Mouse (Mus musculus) E14TG2a.4 (cell line): ENCODE results near the gene Furin.

Experiments
- H3K27me3 ChIP-seq: 2 replicates; pipeline ENCODE4 v1.6.1; 2014; ENCODE audit warnings: low read length, control low read depth; ENCODE audit not compliant: insufficient read depth
- H3K36me3 ChIP-seq: 2 replicates; pipeline ENCODE4 v1.6.1; 2014; ENCODE audit warnings: low read length, control low read depth; ENCODE audit not compliant: insufficient read depth
- H3K4me1 ChIP-seq: replicated peaks from 2 replicates; pipeline ENCODE4 v1.6.1; 2014; ENCODE audit warnings: low read depth, low read length, control low read depth
- H3K4me3 ChIP-seq: replicated peaks from 2 replicates; pipeline ENCODE4 v1.5.1; 2014; ENCODE audit warnings: mild to moderate bottlenecking, low read length
- H3K9me3 ChIP-seq: 2 replicates; pipeline ENCODE4 v1.6.1; 2014; ENCODE audit warnings: low read length, control low read depth
- CTCF ChIP-seq: conservative IDR thresholded peaks from 2 replicates; pipeline ENCODE4 v1.5.1; 2014; ENCODE audit warnings: low read length
- NANOG ChIP-seq: IDR thresholded peaks from 2 replicates; pipeline ENCODE4 v1.6.1; 2014; ENCODE audit warnings: borderline replicate concordance, low read length, mixed read lengths
- POU5F1 ChIP-seq: IDR thresholded peaks from 2 replicates; pipeline ENCODE4 v1.6.1; 2014; ENCODE audit warnings: low read length, borderline replicate concordance

Furin gene

DNA sequence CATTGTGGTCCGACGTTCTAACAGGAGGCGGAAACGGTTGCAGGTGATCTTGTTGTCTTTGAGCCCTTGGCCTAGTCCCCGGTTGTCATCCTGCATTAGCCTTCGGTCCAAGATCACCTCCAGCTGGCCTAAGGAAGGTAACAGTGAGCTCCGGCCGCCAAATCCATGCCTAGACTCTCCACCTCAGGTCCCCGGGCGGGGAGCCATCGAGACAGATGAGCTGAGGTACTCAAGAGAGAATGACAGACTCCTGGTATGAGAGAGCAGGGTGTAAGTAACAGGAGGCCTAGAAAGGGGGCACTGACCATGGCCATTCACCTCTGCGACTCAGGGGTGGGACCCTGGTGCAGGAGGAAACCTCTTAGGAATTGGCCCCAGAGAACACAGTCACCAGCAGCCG is 48.9 kb downstream of the Furin start:
- Histone ChIP-seq H3K36me3 (peaks cover 22% of the 10 kb centered on the region), H3K4me3 (no peak overlapping the region), H3K4me1 (peaks cover 44% of the 10 kb centered on the region), H3K27me3 (no peaks in the 10 kb centered on the region), H3K9me3 (no peaks in the 10 kb centered on the region)
- TF ChIP-seq NANOG: no peak
- no peak for TF ChIP-seq CTCF
- TF ChIP-seq POU5F1: no peak

DNA sequence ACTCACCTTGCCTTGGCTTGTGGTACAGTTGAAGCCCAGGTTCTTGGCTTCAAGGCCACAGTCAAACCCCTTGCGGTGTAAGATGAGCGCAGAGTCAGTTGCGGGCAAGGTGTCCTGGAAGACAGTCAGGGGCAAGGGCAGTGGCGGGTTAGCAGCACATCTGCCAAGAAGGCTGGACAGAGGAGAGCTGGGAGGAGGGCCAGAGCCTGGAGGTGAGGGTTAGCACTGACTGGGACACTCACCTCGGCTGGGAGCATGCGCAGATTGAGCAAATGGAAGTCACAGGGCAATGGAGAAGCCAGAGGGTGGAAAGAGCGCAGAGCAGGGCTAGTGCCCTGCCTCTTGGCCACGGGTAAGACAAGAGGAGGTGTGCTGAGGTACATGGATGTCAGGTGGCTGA is 52.3 kb downstream of the Furin start:
- Histone ChIP-seq H3K9me3 (no peaks in the 10 kb centered on the region), H3K27me3 (no peaks in the 10 kb centered on the region), H3K4me3 (no peak overlapping the region), H3K4me1 (peaks cover 45% of the 10 kb centered on the region), H3K36me3 (peaks cover 12% of the 10 kb centered on the region)
- TF ChIP-seq NANOG: no peak
- no peak for TF ChIP-seq CTCF
- no peak for TF ChIP-seq POU5F1

DNA sequence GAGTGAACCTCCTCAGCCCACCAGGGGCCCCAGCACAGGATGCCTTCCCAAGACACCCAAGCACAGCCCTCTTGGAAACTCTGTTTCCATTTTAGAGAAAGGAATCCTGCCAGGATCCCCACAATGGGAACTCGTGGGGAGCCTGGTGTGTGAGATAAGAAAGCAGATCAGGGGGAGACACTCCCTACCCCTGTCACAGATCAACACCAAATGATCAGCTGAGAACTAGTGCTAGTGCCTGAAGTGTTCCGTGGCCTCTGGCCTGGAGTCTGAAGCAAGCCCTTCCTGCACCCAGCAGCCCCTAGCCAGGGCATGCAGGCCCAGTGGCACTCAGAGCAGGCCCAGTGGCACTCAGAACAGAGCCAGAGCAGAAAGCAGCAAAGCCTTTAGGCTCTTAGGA is 54.4 kb downstream of the Furin start:
- H3K4me3 ChIP-seq: peak overlapping the region; percentile 24; the same call in 1 of the 2 replicates
- TF ChIP-seq CTCF: no peak
- no peak for TF ChIP-seq NANOG
- no peak for TF ChIP-seq POU5F1
- peaks cover 59% of the 10 kb centered on the region for H3K4me1 ChIP-seq

DNA sequence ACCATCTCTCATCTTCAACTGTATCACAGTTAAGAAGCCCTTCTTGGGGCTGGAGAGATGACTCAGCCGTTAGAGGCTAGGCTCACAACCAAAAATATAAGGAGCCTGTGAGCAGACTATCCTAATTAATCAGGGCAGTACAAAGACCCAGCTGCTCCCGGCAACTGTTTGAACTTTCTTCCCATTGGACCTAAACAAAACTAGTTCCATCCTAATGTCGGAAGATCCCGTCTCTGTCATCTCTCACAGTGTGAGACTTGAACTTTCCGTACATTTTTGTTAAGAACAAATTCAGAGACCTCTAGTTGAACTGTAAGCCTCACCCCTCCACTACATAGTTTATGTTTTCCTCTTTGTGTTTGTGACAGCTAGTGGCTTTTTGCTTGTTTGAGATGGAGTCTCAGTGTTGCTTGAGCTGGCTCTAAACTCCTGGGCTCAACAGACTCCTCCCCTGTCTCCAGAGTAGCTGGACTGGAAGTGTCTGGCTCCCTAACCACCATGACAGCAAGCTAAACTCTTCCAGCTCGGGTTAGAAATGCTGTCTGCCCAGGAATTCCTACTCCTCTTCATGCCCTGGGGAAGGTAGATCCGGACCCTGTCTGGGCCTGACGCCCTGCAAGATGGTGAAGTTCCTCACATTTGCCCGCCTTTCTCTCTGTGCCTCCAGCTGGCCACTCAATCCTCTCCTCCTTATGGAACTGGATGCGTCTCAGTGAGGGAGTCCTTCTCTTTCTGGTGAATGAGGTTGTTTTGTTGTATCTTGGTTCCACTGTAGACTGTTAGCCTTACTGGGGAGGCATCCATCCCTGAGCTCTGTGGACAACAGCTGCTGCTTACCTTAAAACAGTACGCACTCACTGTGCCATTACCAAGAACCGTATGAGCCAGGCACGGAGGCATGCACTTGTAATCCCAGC is 57.3 kb downstream of the Furin start:
- no peak for TF ChIP-seq CTCF
- no peak for TF ChIP-seq NANOG
- TF ChIP-seq POU5F1: no peak

More for the DNA sequence above, 54.4 kb downstream of the Furin start:
- Histone ChIP-seq H3K9me3 (no peaks in the 10 kb centered on the region), H3K36me3 (peaks cover 16% of the 10 kb centered on the region), H3K27me3 (0 out of 2 replicates have a peak, but pooled peaks cover under 1% of the 10 kb centered on the region)

DNA sequence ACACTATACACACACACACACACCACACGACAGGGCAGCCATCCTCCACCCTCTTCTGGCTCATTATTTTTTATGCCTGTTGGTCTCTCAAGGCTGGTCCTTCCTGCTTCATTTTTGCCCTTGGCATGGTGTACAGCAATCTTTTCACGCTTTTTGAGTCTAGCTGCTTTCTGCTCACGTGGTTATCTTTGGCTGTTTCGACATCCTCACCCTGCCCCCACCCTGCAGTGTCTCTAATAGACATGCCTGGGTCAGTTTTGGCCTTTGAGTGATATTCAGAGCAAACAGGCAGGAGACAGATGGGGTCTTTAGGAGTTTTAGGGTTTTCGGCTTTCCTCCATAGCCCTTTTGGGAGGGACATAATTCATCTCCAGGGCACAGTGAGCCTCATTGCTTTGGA is 58.4 kb downstream of the Furin start:
- Histone ChIP-seq H3K27me3 (peaks cover 11% of the 10 kb centered on the region), H3K9me3 (no peaks in the 10 kb centered on the region), H3K4me1 (peaks cover 62% of the 10 kb centered on the region), H3K4me3 (no peak overlapping the region), H3K36me3 (peaks cover 12% of the 10 kb centered on the region)
- TF ChIP-seq POU5F1: no peak
- no peak for TF ChIP-seq CTCF

More for the DNA sequence above, 57.3 kb downstream of the Furin start:
- no peak overlapping the region for H3K4me3 ChIP-seq
- H3K27me3 ChIP-seq: 0 out of 2 replicates have a peak, but pooled peaks cover 5% of the 10 kb centered on the region
- no peaks in the 10 kb centered on the region for H3K9me3 ChIP-seq
- peaks cover 19% of the 10 kb centered on the region for H3K36me3 ChIP-seq
- peaks cover 60% of the 10 kb centered on the region for H3K4me1 ChIP-seq

DNA sequence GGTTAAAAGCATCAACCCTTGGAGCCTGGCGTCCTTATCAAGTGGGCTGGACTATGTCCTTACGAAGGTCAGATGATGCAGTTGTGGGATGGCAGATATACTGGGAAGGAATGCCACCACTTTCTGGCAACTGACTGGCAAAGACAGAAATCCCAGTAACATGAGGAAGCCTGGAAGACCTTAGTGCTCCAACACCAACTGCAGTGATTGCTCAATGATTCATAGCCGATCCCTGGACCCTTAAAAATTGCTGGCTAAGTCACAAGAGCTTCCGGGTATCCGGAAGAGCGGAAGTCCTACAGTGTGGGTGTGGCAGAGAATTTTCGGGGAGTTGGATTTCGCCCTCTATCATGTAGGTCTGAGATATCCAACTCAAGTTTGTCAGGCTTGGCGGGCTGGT is 59.1 kb downstream of the Furin start:
- H3K9me3 ChIP-seq: no peaks in the 10 kb centered on the region
- H3K4me3 ChIP-seq: no peak overlapping the region
- TF ChIP-seq POU5F1: no peak
- TF ChIP-seq CTCF: no peak
- no peak for TF ChIP-seq NANOG
- peaks cover 18% of the 10 kb centered on the region for H3K27me3 ChIP-seq
- H3K36me3 ChIP-seq: peaks cover 12% of the 10 kb centered on the region
- H3K4me1 ChIP-seq: peaks cover 60% of the 10 kb centered on the region

DNA sequence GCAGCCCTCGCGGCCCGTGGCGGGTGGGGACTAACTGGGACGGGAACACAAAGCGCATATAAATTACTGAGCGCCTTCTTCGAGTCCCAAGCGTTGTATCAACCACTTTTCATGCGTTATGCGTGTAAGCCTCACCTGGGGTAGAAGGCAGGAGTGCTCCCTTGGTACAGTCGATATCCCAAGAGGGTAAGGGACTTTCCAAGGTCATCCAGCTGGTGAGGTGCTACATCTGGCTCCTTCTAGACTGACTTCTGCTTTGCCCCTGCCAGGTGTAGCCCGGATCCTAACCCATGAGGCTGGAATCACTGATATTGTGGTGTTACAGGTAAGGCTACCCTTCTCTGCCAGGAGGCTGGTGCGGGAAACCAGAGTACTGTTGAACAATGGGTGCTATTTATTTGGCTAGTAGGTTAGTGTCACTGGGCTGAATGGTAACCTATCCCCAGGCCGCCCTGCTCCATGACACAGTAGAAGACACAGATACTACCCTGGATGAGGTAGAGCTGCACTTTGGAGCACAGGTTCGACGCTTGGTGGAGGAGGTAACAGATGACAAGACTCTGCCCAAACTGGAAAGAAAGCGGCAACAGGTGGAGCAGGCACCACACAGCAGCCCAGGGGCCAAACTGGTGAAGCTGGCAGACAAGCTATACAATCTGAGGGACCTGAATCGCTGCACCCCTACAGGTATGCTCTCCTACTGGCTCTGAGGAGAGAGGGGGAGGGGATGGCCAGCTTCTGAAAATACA is 61.8 kb downstream of the Furin start:
- no peak for TF ChIP-seq CTCF
- TF ChIP-seq POU5F1: no peak
- no peak for TF ChIP-seq NANOG
- Histone ChIP-seq H3K27me3 (peaks cover 29% of the 10 kb centered on the region), H3K9me3 (no peaks in the 10 kb centered on the region), H3K36me3 (peaks cover 12% of the 10 kb centered on the region), H3K4me3 (peak overlapping the region; percentile 81), H3K4me1 (peaks cover 67% of the 10 kb centered on the region)

DNA sequence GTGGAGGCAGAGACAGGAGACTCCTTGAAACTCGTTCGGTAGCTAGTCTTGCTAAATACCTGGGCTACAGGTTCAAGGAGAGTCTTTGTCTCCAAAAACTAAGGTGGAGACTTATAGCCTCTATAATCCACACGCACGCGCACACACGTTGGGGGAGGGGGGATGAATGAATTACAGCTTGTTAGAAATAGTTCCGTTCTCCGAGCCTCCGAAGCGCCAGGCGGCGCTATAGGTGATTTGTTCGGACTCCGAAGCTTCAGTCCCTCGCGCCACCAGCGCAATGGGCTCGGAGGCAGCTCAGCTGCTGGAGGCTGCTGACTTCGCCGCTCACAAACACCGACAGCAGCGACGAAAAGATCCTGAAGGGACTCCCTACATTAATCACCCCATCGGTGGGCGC is 62.4 kb downstream of the Furin start, which contains the start of gene Hddc3:
TSS of gene Hddc3 (plus strand) at position 247 of the 400 bp plus-strand sequence.
- H3K4me3 ChIP-seq: peak within 1 kb of the TSS; percentile 81
- H3K9me3 ChIP-seq: no peaks in the 10 kb centered on the region
- TF ChIP-seq POU5F1 (no peak), NANOG (no peak), CTCF (peak; percentile 76)
- peaks cover 61% of the 10 kb centered on the region for H3K4me1 ChIP-seq
- peaks cover 16% of the 10 kb centered on the region for H3K36me3 ChIP-seq
- H3K27me3 ChIP-seq: peaks cover 29% of the 10 kb centered on the region
